Mouse (Mus musculus): ENCODE data around the gene Gm20388. TPM values are rescaled to one million over a fixed set of nuclear protein-coding genes. Genes with fewer than 3 reads are reported as not detected.
A peak's percentile ranks its signal among the peaks of the same experiment; 100 is the strongest.

Gene Gm20388
- polyA plus RNA-seq, 1 experiment from 2014 or later: not detected

GRCm38 (mm10) chr8:124080467-124081326, 4170.1 kb downstream of the Gm20388 start:
- Histone ChIP-seq H3K9ac (no peak overlapping the region), H3K9me3 (ENCODE audit: control insufficient read depth, low read length) (no peaks in the 10 kb centered on the region), H3K4me1 (replicated peaks; ENCODE audit: control insufficient read depth, insufficient read depth, low read length) (0 out of 2 replicates have a peak, but pooled peaks cover 12% of the 10 kb centered on the region), H3K27ac (no peak overlapping the region; the same call in 1 of the 2 replicates), H3K4me3 (replicated peaks; ENCODE audit: low read length) (no peak overlapping the region), H3K36me3 (replicated peaks; ENCODE audit: control insufficient read depth, insufficient read depth) (no peaks in the 10 kb centered on the region), H3K4me2 (replicated peaks) (no peak overlapping the region), H3K27me3 (ENCODE audit: control insufficient read depth, insufficient read depth, low read length) (no peaks in the 10 kb centered on the region)
- DNase-seq (ENCODE audit: low spot score) (no peak), ATAC-seq (ENCODE audit: low FRiP score) (no peak)
- WGBS: 77% methylated on average over 21 of the region's 21 CpGs

GRCm38 (mm10) chr8:124082616-124083015, 4172.0 kb downstream of the Gm20388 start:
- ATAC-seq (ENCODE audit: low FRiP score) (no peak), DNase-seq (ENCODE audit: low spot score) (no peak)
- no peak overlapping the region for H3K4me3 ChIP-seq (replicated peaks; ENCODE audit: low read length)
- no peak overlapping the region for H3K9ac ChIP-seq
- 89% methylated on average over 8 of the region's 8 CpGs for WGBS
- H3K4me2 ChIP-seq (replicated peaks): no peak overlapping the region
- H3K9me3 ChIP-seq (ENCODE audit: control insufficient read depth, low read length): no peaks in the 10 kb centered on the region
- H3K4me1 ChIP-seq (replicated peaks; ENCODE audit: control insufficient read depth, insufficient read depth, low read length): 0 out of 2 replicates have a peak, but pooled peaks cover 12% of the 10 kb centered on the region
- no peak overlapping the region for H3K27ac ChIP-seq
- H3K36me3 ChIP-seq (replicated peaks; ENCODE audit: control insufficient read depth, insufficient read depth): no peaks in the 10 kb centered on the region
- H3K27me3 ChIP-seq (ENCODE audit: control insufficient read depth, insufficient read depth, low read length): no peaks in the 10 kb centered on the region

GRCm38 (mm10) chr8:124083611-124084010, 4173.0 kb downstream of the Gm20388 start:
- Histone ChIP-seq H3K36me3 (replicated peaks; ENCODE audit: control insufficient read depth, insufficient read depth) (no peaks in the 10 kb centered on the region), H3K4me3 (replicated peaks; ENCODE audit: low read length) (no peak overlapping the region), H3K9ac (no peak overlapping the region), H3K4me1 (replicated peaks; ENCODE audit: control insufficient read depth, insufficient read depth, low read length) (peaks cover 12% of the 10 kb centered on the region; the same call in 1 of the 2 replicates), H3K4me2 (replicated peaks) (no peak overlapping the region), H3K27me3 (ENCODE audit: control insufficient read depth, insufficient read depth, low read length) (no peaks in the 10 kb centered on the region), H3K9me3 (ENCODE audit: control insufficient read depth, low read length) (no peaks in the 10 kb centered on the region), H3K27ac (no peak overlapping the region)
- DNase-seq (ENCODE audit: low spot score): no peak
- WGBS: 85% methylated on average over 7 of the region's 7 CpGs
- no peak for ATAC-seq (ENCODE audit: low FRiP score)

GRCm38 (mm10) chr8:124085668-124086067, 4175.0 kb downstream of the Gm20388 start:
- H3K36me3 ChIP-seq (replicated peaks; ENCODE audit: control insufficient read depth, insufficient read depth): no peaks in the 10 kb centered on the region
- no peak overlapping the region for H3K4me3 ChIP-seq (replicated peaks; ENCODE audit: low read length)
- no peaks in the 10 kb centered on the region for H3K9me3 ChIP-seq (ENCODE audit: control insufficient read depth, low read length)
- 80% methylated on average over 4 of the region's 4 CpGs for WGBS
- DNase-seq (ENCODE audit: low spot score) (no peak), ATAC-seq (ENCODE audit: low FRiP score) (no peak)
- peaks cover 5% of the 10 kb centered on the region; the same call in 1 of the 2 replicates for H3K4me1 ChIP-seq (replicated peaks; ENCODE audit: control insufficient read depth, insufficient read depth, low read length)
- H3K27me3 ChIP-seq (ENCODE audit: control insufficient read depth, insufficient read depth, low read length): no peaks in the 10 kb centered on the region
- no peak overlapping the region for H3K4me2 ChIP-seq (replicated peaks)
- H3K27ac ChIP-seq: no peak overlapping the region
- H3K9ac ChIP-seq: no peak overlapping the region

GRCm38 (mm10) chr8:124088092-124088613, 4177.5 kb downstream of the Gm20388 start:
- no peak overlapping the region for H3K4me2 ChIP-seq (replicated peaks)
- H3K36me3 ChIP-seq (replicated peaks; ENCODE audit: control insufficient read depth, insufficient read depth): no peaks in the 10 kb centered on the region
- no peak overlapping the region for H3K9ac ChIP-seq
- H3K27me3 ChIP-seq (ENCODE audit: control insufficient read depth, insufficient read depth, low read length): no peaks in the 10 kb centered on the region
- no peak for DNase-seq (ENCODE audit: low spot score)
- WGBS: 41% methylated on average over 11 of the region's 11 CpGs
- H3K27ac ChIP-seq: no peak overlapping the region
- H3K4me3 ChIP-seq (replicated peaks; ENCODE audit: low read length): no peak overlapping the region
- no peaks in the 10 kb centered on the region; the same call in 1 of the 2 replicates for H3K4me1 ChIP-seq (replicated peaks; ENCODE audit: control insufficient read depth, insufficient read depth, low read length)
- no peak for ATAC-seq (ENCODE audit: low FRiP score)
- H3K9me3 ChIP-seq (ENCODE audit: control insufficient read depth, low read length): no peaks in the 10 kb centered on the region

- Histone ChIP-seq H3K9ac (no peak overlapping the region), H3K4me2 (replicated peaks) (no peak overlapping the region), H3K27me3 (ENCODE audit: control insufficient read depth, insufficient read depth, low read length) (no peaks in the 10 kb centered on the region), H3K4me1 (replicated peaks; ENCODE audit: control insufficient read depth, insufficient read depth, low read length) (no peaks in the 10 kb centered on the region; the same call in 1 of the 2 replicates), H3K4me3 (replicated peaks; ENCODE audit: low read length) (no peak overlapping the region), H3K27ac (no peak overlapping the region), H3K36me3 (replicated peaks; ENCODE audit: control insufficient read depth, insufficient read depth) (no peaks in the 10 kb centered on the region), H3K9me3 (ENCODE audit: control insufficient read depth, low read length) (no peaks in the 10 kb centered on the region)
- ATAC-seq (ENCODE audit: low FRiP score) (no peak), DNase-seq (ENCODE audit: low spot score) (no peak)
- WGBS: 82% methylated on average over 5 of the region's 5 CpGs
Observed at GRCm38 (mm10) chr8:124089016-124089415, 4178.4 kb downstream of the Gm20388 start.

- 96% methylated on average over 5 of the region's 5 CpGs for WGBS
- no peak overlapping the region for H3K27ac ChIP-seq
- no peak overlapping the region for H3K4me2 ChIP-seq (replicated peaks)
- no peaks in the 10 kb centered on the region; the same call in 1 of the 2 replicates for H3K4me1 ChIP-seq (replicated peaks; ENCODE audit: control insufficient read depth, insufficient read depth, low read length)
- no peak for DNase-seq (ENCODE audit: low spot score)
- no peak overlapping the region for H3K9ac ChIP-seq
- H3K27me3 ChIP-seq (ENCODE audit: control insufficient read depth, insufficient read depth, low read length): no peaks in the 10 kb centered on the region
- no peaks in the 10 kb centered on the region for H3K36me3 ChIP-seq (replicated peaks; ENCODE audit: control insufficient read depth, insufficient read depth)
- H3K4me3 ChIP-seq (replicated peaks; ENCODE audit: low read length): no peak overlapping the region
- no peaks in the 10 kb centered on the region for H3K9me3 ChIP-seq (ENCODE audit: control insufficient read depth, low read length)
- no peak for ATAC-seq (ENCODE audit: low FRiP score)
Observed at GRCm38 (mm10) chr8:124090473-124090872, 4179.8 kb downstream of the Gm20388 start.

- WGBS: 18% methylated on average over 11 of the region's 11 CpGs
Observed at GRCm38 (mm10) chr8:124098953-124099622, 4188.4 kb downstream of the Gm20388 start.

GRCm38 (mm10) chr8:124099623-124099965, 4189.0 kb downstream of the Gm20388 start:
- 0 out of 2 replicates have a peak overlapping the region, but pooled peaks have one; percentile 32 for H3K27ac ChIP-seq
- no peaks in the 10 kb centered on the region for H3K27me3 ChIP-seq (ENCODE audit: control insufficient read depth, insufficient read depth, low read length)
- ATAC-seq (ENCODE audit: low FRiP score) (0 out of 2 replicates have a peak, but pooled peaks have one; percentile 2), DNase-seq (ENCODE audit: low spot score) (no peak)
- peaks cover 12% of the 10 kb centered on the region for H3K4me1 ChIP-seq (replicated peaks; ENCODE audit: control insufficient read depth, insufficient read depth, low read length)
- WGBS: 64% methylated on average over 6 of the region's 6 CpGs
- no peak overlapping the region for H3K9ac ChIP-seq
- no peaks in the 10 kb centered on the region for H3K36me3 ChIP-seq (replicated peaks; ENCODE audit: control insufficient read depth, insufficient read depth)
- no peak overlapping the region for H3K4me3 ChIP-seq (replicated peaks; ENCODE audit: low read length)
- no peak overlapping the region for H3K4me2 ChIP-seq (replicated peaks)
- no peaks in the 10 kb centered on the region for H3K9me3 ChIP-seq (ENCODE audit: control insufficient read depth, low read length)

More at GRCm38 (mm10) chr8:124098953-124099622, 4188.4 kb downstream of the Gm20388 start:
- DNase-seq (ENCODE audit: low spot score) (peak; percentile 65), ATAC-seq (ENCODE audit: low FRiP score) (peak; percentile 82; the same call in 1 of the 2 replicates)
- H3K27me3 ChIP-seq (ENCODE audit: control insufficient read depth, insufficient read depth, low read length): no peaks in the 10 kb centered on the region
- 0 out of 2 replicates have a peak overlapping the region, but pooled peaks have one; percentile 32 for H3K27ac ChIP-seq
- no peaks in the 10 kb centered on the region for H3K9me3 ChIP-seq (ENCODE audit: control insufficient read depth, low read length)
- H3K36me3 ChIP-seq (replicated peaks; ENCODE audit: control insufficient read depth, insufficient read depth): no peaks in the 10 kb centered on the region
- no peak overlapping the region for H3K4me2 ChIP-seq (replicated peaks)
- no peak overlapping the region for H3K9ac ChIP-seq
- no peak overlapping the region for H3K4me3 ChIP-seq (replicated peaks; ENCODE audit: low read length)
- H3K4me1 ChIP-seq (replicated peaks; ENCODE audit: control insufficient read depth, insufficient read depth, low read length): peaks cover 12% of the 10 kb centered on the region
